Mouse (Mus musculus) stomach, embryonic 14.5 days (tissue): ENCODE measurements at regions not wholly inside any gene's neighbourhood (a gene's known extent, or its start where the extent isn't known, plus 50 kb on each side); places are given as distances from the start of the nearest gene placed in this dataset.

Source experiments
- ATAC-seq: fragments of 200-750 bp; cut with Nextera tagmentation; 2 replicates; pipeline ENCODE4 v1.8.0; 2017; ENCODE audit warnings: low read depth, moderate TSS enrichment; ENCODE audit not compliant: insufficient number of reproducible peaks, insufficient read depth, low FRiP score
- H3K27ac ChIP-seq: fragments of 300-500 bp; sonication (generic); 2 replicates; pipeline ENCODE4 v1.5.1; 2014; ENCODE audit warnings: mild to moderate bottlenecking, low read length, moderate library complexity, mixed read lengths
- H3K27me3 ChIP-seq: fragments of 300-500 bp; sonication (generic); 2 replicates; pipeline ENCODE4 v1.6.1; 2014; ENCODE audit warnings: low read length, control low read depth, mixed read lengths; ENCODE audit not compliant: control insufficient read depth, insufficient read depth
- H3K36me3 ChIP-seq: fragments of 300-500 bp; sonication (generic); 2 replicates; pipeline ENCODE4 v1.6.1; 2014; ENCODE audit warnings: mild to moderate bottlenecking, control low read depth, low read length, moderate library complexity, mixed read lengths; ENCODE audit not compliant: control insufficient read depth, insufficient read depth
- H3K4me1 ChIP-seq: fragments of 300-500 bp; sonication (generic); 2 replicates; pipeline ENCODE4 v1.6.1; 2014; ENCODE audit warnings: low read length, control low read depth, mixed read lengths; ENCODE audit not compliant: control insufficient read depth, insufficient read depth
- H3K4me2 ChIP-seq: fragments of 300-500 bp; sonication (generic); replicated peaks from 2 replicates; pipeline ENCODE4 v1.6.1; 2014; ENCODE audit warnings: low read depth, low read length, control low read depth
- H3K4me3 ChIP-seq: fragments of 300-500 bp; sonication (generic); 2 replicates; pipeline ENCODE4 v1.5.1; 2014; ENCODE audit warnings: low read depth, low read length, control low read depth
- H3K9ac ChIP-seq: fragments of 300-500 bp; sonication (generic); replicated peaks from 2 replicates; pipeline ENCODE4 v1.6.1; 2014; ENCODE audit warnings: low read depth, mild to moderate bottlenecking, control low read depth, low read length, moderate library complexity, mixed read lengths
- H3K9me3 ChIP-seq: fragments of 300-500 bp; sonication (generic); 2 replicates; pipeline ENCODE4 v1.6.1; 2016; ENCODE audit warnings: low read depth, low read length, control low read depth; ENCODE audit not compliant: control insufficient read depth
- WGBS: fragments of 180-500 bp; shearing (Covaris S2); extraction: QIAGEN DNeasy Blood & Tissue Kit; methylation state at CpG from one replicate; pipeline ENCODE4 v1.1.7; 2014; 5-methylcytosine and 5-hydroxymethylcytosine counted together

DNA sequence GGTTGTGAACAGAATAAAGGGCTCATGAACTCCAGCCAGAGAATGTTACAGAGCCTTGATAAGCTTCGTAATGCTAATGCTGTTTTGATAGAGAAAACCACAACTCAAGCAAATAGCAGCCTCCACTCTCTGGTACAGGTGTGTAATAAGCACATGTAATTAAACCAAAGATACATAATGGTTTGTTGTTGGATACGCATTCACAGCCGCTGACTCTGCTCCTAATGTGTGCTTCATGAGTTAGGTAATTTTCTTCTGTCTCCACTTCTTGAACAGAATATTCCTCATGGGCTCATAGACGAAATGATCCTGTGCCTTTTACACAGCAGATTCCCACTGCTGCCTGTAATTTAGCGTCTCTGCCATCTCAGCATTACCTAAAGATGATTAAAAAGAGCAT is 186.8 kb upstream of the Sp4 start:
- H3K9ac ChIP-seq, result no peak overlapping the region
- no peaks in the 10 kb centered on the region for H3K4me1 ChIP-seq
- H3K4me3 ChIP-seq, result no peak overlapping the region
- no peaks in the 10 kb centered on the region for H3K27me3 ChIP-seq
- no peak overlapping the region for H3K4me2 ChIP-seq
- H3K27ac ChIP-seq, result no peak overlapping the region
- H3K9me3 ChIP-seq, result no peaks in the 10 kb centered on the region
- WGBS, result 80% methylated on average over 5 of the region's 5 CpGs
- no peaks in the 10 kb centered on the region for H3K36me3 ChIP-seq
- ATAC-seq, result no peak

DNA sequence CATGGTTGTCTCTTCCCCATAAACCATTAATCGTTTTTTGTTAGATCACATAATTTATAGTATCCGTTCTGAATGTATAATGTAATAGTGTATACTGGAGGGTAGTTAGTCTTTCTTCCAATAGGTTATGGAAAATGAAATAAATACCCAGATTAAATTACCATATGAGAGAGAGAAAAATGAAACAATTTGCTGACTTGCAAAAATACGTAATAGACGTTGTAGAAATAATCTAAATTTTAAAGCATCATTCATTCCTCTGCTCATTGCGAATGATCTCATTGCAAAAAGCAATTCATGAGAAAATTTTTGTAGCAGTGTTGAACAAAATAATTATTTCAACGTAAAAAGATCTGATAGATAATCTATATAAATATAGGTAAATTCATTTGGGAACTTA is 185.2 kb upstream of the Sp4 start:
- Histone ChIP-seq H3K9me3 (no peaks in the 10 kb centered on the region), H3K27ac (no peak overlapping the region), H3K27me3 (no peaks in the 10 kb centered on the region), H3K9ac (no peak overlapping the region), H3K4me1 (no peaks in the 10 kb centered on the region), H3K36me3 (no peaks in the 10 kb centered on the region), H3K4me2 (no peak overlapping the region), H3K4me3 (no peak overlapping the region)
- 87% methylated on average over 6 of the region's 6 CpGs for WGBS
- no peak for ATAC-seq

- no peak overlapping the region for H3K4me3 ChIP-seq
- H3K27ac ChIP-seq, result no peak overlapping the region
- H3K4me2 ChIP-seq, result no peak overlapping the region
- ATAC-seq, result no peak
- H3K27me3 ChIP-seq, result no peaks in the 10 kb centered on the region
- H3K9me3 ChIP-seq, result no peaks in the 10 kb centered on the region
- WGBS, result 58% methylated on average over 2 of the region's 2 CpGs
- no peak overlapping the region for H3K9ac ChIP-seq
- no peaks in the 10 kb centered on the region for H3K36me3 ChIP-seq
- no peaks in the 10 kb centered on the region for H3K4me1 ChIP-seq
Measured at GRCm38 (mm10) chr12:118481347-118481746, 180.1 kb upstream of the Sp4 start.

DNA sequence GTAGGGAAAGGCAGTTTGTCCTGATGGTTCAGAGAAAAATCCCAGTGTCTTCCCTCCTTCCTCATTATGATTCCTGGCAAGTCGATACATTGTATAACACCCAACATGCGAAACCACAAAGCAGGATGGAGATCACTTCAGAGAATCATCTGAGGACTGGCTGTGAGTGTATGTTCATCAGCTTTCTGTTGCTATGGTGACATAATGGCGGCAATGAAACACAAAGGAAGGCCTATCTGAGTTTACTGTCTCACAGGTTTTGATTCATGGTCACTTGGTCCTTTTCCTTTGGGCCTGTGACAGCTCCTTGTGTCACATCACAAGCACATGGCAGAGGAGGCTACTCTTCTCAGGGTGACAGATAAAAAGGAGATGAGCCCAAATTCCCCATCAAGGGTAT is 173.5 kb upstream of the Sp4 start:
- WGBS, result 76% methylated on average over 3 of the region's 3 CpGs
- Histone ChIP-seq H3K27ac (no peak overlapping the region), H3K4me1 (no peaks in the 10 kb centered on the region), H3K36me3 (no peaks in the 10 kb centered on the region), H3K27me3 (no peaks in the 10 kb centered on the region), H3K4me3 (no peak overlapping the region), H3K9me3 (no peaks in the 10 kb centered on the region), H3K4me2 (no peak overlapping the region), H3K9ac (no peak overlapping the region)
- no peak for ATAC-seq

DNA sequence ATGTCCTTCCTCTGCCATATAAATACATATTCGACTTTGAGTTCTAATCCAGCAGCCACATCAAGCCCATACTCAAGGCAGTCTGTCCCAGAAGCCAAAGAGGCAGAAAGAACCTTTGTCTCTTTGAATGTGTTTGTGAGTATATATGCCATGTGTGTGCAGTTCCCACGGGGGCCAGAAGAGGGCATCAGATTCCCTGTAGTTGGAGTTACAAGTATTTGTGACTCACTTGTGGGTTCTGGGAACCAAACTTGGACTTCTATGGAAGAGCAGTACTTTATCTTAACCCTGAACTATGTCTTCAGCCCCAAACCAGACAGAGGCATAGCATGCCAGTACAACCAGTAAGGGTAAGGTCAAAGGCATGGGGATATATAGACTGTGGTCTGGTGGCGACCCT is 165.6 kb upstream of the Sp4 start:
- H3K27ac ChIP-seq, result no peak overlapping the region
- WGBS, result 86% methylated on average over 3 of the region's 3 CpGs
- no peak for ATAC-seq
- no peaks in the 10 kb centered on the region for H3K4me1 ChIP-seq
- H3K9ac ChIP-seq, result no peak overlapping the region
- H3K4me2 ChIP-seq, result no peak overlapping the region
- H3K36me3 ChIP-seq, result no peaks in the 10 kb centered on the region
- H3K9me3 ChIP-seq, result no peaks in the 10 kb centered on the region
- no peaks in the 10 kb centered on the region for H3K27me3 ChIP-seq
- H3K4me3 ChIP-seq, result no peak overlapping the region

DNA sequence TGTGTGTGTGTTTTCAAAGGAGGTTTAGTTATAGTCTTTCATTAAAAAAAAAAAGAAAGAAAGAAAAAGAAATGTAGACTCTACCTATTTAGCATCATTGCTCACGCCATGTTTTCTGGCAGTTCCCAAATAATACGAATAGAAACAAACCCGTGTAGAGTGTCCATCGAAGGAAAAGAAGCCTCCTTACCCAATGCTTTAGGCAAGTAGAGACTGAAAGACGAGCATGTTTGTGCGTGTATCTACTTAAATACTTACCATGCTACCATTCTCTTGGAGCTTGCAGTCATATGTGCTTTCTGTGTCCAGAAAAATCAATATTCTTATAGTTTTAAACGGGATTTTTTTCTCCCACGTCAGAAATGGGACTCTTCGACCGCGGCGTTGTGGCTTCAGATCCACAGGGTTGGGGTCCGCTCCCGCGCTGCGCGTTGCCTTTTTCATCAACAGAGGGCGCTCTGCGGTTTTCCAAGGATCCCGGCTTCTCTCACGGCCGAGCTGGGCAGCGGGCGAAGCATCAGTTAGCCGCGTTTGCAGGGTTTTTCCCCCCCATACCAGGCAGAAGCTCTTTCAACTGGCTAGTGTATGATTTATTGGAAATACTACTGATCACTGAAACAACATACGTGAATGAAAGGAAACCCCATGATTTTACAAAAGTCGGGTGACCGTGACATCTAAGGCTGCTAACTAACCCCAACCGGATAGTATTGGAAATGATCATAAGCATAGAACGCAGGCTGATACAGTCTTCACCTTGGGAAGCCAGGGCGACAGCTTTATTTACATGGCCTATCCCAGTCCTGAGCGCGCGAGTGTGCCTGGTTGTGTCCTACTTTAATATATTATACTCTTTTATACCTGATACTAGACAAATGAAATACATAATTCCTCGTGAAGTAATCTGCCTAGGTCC is 156.5 kb upstream of the Sp4 start:
- Histone ChIP-seq H3K36me3 (no peaks in the 10 kb centered on the region), H3K4me2 (peak overlapping the region; percentile 36), H3K9me3 (no peaks in the 10 kb centered on the region), H3K9ac (no peak overlapping the region), H3K4me1 (no peaks in the 10 kb centered on the region), H3K4me3 (peak overlapping the region; percentile 2; the same call in 1 of the 2 replicates), H3K27me3 (0 out of 2 replicates have a peak, but pooled peaks cover 3% of the 10 kb centered on the region), H3K27ac (no peak overlapping the region)
- 10% methylated on average over 36 of the region's 36 CpGs for WGBS
- ATAC-seq, result peak; percentile 67; the same call in 1 of the 2 replicates

- 20% methylated on average over 1 of the region's 1 CpGs for WGBS
- Histone ChIP-seq H3K36me3 (no peaks in the 10 kb centered on the region), H3K27me3 (0 out of 2 replicates have a peak, but pooled peaks cover 3% of the 10 kb centered on the region), H3K27ac (no peak overlapping the region), H3K4me3 (no peak overlapping the region), H3K9ac (no peak overlapping the region), H3K4me2 (no peak overlapping the region), H3K4me1 (no peaks in the 10 kb centered on the region), H3K9me3 (no peaks in the 10 kb centered on the region)
- ATAC-seq, result no peak
Measured at GRCm38 (mm10) chr12:118455609-118456008, 154.4 kb upstream of the Sp4 start.

GRCm38 (mm10) chr12:118439626-118440025 is 138.4 kb upstream of the Sp4 start:
- Histone ChIP-seq H3K9me3 (no peaks in the 10 kb centered on the region), H3K4me1 (no peaks in the 10 kb centered on the region), H3K27me3 (no peaks in the 10 kb centered on the region), H3K4me3 (no peak overlapping the region), H3K4me2 (no peak overlapping the region), H3K9ac (no peak overlapping the region), H3K27ac (no peak overlapping the region), H3K36me3 (no peaks in the 10 kb centered on the region)
- WGBS, result 72% methylated on average over 3 of the region's 3 CpGs
- no peak for ATAC-seq

DNA sequence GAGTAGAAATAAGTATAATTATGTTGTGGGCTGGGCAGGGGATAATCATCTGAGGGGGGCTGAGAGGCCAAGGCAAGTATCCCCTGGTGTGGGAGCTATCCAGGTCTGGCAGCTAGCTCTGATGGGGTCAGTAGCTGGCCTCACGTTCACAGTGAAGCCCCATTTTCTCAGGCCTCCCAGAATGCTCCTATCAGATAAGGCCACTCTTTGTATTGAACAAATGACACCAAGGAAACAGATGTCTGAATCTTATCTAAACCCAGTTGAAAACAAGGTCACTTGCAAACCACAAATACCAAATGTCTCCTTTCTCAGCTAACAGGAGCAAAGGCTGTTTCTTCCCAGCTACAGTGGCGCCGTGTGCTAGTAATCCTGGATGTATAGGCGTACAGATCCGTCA is 137.6 kb upstream of the Sp4 start:
- 54% methylated on average over 5 of the region's 5 CpGs for WGBS
- no peak for ATAC-seq
- H3K36me3 ChIP-seq, result no peaks in the 10 kb centered on the region
- no peaks in the 10 kb centered on the region for H3K27me3 ChIP-seq
- H3K4me3 ChIP-seq, result no peak overlapping the region
- H3K9me3 ChIP-seq, result no peaks in the 10 kb centered on the region
- no peak overlapping the region for H3K9ac ChIP-seq
- H3K4me1 ChIP-seq, result no peaks in the 10 kb centered on the region
- H3K4me2 ChIP-seq, result no peak overlapping the region
- H3K27ac ChIP-seq, result no peak overlapping the region
